Mouse (Mus musculus): ENCODE data around the gene Cd8a. TPM values are rescaled to one million over a fixed set of nuclear protein-coding genes. Genes with fewer than 3 reads are reported as not detected.
"Not testable (repeated sequence)": the region's sequence is repeated elsewhere in the genome, so short reads cannot be mapped to it uniquely, and the experiment has no call there.

The Cd8a gene
- 0.04 TPM in 1 of 2 replicates, not detected in the other for polyA plus RNA-seq (2015; fragmentation: Nextera tagmentation; extraction: Ambion mirVana)

DNA sequence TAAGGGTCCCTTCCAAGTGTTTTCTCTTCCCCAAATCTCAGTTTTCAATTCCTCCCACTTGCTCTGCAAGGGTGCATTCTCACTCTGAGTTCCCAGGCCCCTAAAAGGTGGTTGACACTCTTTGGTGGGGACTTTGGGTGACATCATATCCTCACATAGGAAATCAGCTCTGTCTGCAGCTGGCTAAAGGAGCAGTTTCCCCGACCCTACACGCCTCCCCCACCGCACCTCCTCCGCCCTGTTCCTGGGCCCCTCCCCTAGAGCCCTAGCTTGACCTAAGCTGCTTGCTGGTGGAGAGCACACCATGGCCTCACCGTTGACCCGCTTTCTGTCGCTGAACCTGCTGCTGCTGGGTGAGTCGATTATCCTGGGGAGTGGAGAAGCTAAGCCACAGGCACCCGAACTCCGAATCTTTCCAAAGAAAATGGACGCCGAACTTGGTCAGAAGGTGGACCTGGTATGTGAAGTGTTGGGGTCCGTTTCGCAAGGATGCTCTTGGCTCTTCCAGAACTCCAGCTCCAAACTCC is at the start of gene Cd8a:
Gene Cd8a (plus strand): TSS at position 179 of the 527 bp plus-strand sequence.
- Histone ChIP-seq H3K36me3 (replicated peaks; ENCODE audit: insufficient read depth, low read length) (no peaks in the 10 kb centered on the region), H3K4me1 (ENCODE audit: insufficient read depth) (no peaks in the 10 kb centered on the region), H3K4me3 (ENCODE audit: low read depth, low read length) (no peak within 1 kb of the TSS), H3K27me3 (ENCODE audit: insufficient read depth, low read length) (no peaks in the 10 kb centered on the region), H3K4me2 (ENCODE audit: low read depth, low read length) (no peak within 1 kb of the TSS), H3K27ac (ENCODE audit: low read depth) (no peak within 1 kb of the TSS), H3K9me3 (ENCODE audit: low read length) (no peaks in the 10 kb centered on the region), H3K9ac (replicated peaks) (no peak within 1 kb of the TSS)
- no peak for TF ChIP-seq CTCF (IDR thresholded peaks at IDR 0.05; ENCODE audit: low read depth)
- TF ChIP-seq EP300 (IDR thresholded peaks at IDR 0.05; ENCODE audit: low read depth) = no peak
- 64% methylated on average over 14 of the region's 14 CpGs for WGBS (ENCODE audit: insufficient replicate concordance)
- DNase-seq (no peak), ATAC-seq (no peak)

DNA sequence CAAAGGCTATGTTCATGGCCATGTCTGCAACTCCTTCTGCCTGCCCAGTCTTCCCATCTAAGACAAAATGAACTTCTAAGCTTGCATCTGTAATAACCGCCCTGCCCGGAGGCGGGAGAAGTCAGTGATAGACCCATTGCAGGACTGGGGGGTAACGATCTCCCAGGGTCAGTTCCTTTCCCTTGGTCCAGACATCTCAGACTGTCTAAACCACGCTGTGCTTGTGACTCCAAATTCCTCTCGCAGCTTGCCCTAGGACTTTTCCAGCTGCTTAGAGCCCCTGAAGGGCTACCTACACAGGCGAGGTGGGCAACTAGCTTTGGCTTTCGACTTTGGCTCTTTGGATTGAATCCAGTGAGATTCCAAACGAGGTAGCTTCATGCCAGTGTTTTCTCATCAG is 48.4 kb upstream of the Cd8a start:
- Histone ChIP-seq H3K9ac (replicated peaks) (no peak overlapping the region), H3K36me3 (replicated peaks; ENCODE audit: insufficient read depth, low read length) (no peaks in the 10 kb centered on the region)
- 76% methylated on average over 9 of the region's 9 CpGs for WGBS (ENCODE audit: insufficient replicate concordance)

DNA sequence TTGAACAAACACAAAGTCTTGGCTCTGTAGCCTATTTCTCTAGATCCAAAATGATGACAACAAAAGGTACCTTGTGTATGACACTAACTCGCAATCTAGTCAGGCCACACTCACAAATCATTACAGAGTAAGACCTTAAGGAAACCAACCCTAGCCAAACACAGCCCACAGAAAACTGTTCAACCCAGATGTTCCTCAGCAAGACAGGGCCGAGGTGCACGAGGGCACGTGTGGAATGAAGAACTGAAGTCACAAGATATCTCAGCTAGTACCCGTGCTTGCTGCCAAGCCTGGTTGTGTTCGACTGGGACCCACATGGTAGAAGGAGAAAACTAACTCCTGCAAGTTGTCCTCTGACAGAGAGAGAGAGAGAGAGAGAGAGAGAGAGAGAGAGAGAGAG is 43.3 kb upstream of the Cd8a start:
- no peak for DNase-seq

More for the DNA sequence above, 48.4 kb upstream of the Cd8a start:
- TF ChIP-seq EP300 (IDR thresholded peaks at IDR 0.05; ENCODE audit: low read depth) = no peak
- Histone ChIP-seq H3K4me2 (ENCODE audit: low read depth, low read length) (no peak overlapping the region), H3K9me3 (ENCODE audit: low read length) (no peaks in the 10 kb centered on the region), H3K27me3 (ENCODE audit: insufficient read depth, low read length) (no peaks in the 10 kb centered on the region), H3K4me1 (ENCODE audit: insufficient read depth) (no peaks in the 10 kb centered on the region), H3K27ac (ENCODE audit: low read depth) (no peak overlapping the region), H3K4me3 (ENCODE audit: low read depth, low read length) (no peak overlapping the region)
- DNase-seq (no peak), ATAC-seq (no peak)

DNA sequence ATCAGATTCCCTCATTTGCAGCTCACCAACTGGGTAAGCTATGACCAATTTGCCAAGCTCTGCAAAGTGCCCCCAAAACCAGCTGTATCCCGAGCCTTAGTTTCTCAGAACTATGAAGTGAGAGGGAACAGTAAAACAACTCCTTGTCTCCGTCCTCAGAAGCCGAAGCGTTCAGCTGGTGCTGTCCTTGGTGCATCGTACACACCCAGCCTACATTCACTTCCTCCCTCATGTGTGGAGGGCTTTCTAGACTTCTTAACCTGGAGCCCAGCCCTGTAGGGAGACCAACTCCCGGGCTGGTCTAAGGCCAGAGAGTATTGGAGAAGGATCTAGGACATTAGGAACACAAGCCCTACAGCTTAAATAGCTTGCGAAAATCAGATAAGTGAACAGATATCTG is 42.7 kb upstream of the Cd8a start:
- Histone ChIP-seq H3K27ac (ENCODE audit: low read depth) (no peak overlapping the region), H3K27me3 (ENCODE audit: insufficient read depth, low read length) (no peaks in the 10 kb centered on the region), H3K4me3 (ENCODE audit: low read depth, low read length) (no peak overlapping the region), H3K4me1 (ENCODE audit: insufficient read depth) (no peaks in the 10 kb centered on the region), H3K36me3 (replicated peaks; ENCODE audit: insufficient read depth, low read length) (no peaks in the 10 kb centered on the region), H3K9me3 (ENCODE audit: low read length) (no peaks in the 10 kb centered on the region), H3K4me2 (ENCODE audit: low read depth, low read length) (no peak overlapping the region), H3K9ac (replicated peaks) (no peak overlapping the region)
- no peak for TF ChIP-seq CTCF (IDR thresholded peaks at IDR 0.05; ENCODE audit: low read depth)
- TF ChIP-seq EP300 (IDR thresholded peaks at IDR 0.05; ENCODE audit: low read depth) = no peak
- ATAC-seq (no peak), DNase-seq (no peak)
- 76% methylated on average over 7 of the region's 7 CpGs for WGBS (ENCODE audit: insufficient replicate concordance)

More for the DNA sequence above, 43.3 kb upstream of the Cd8a start:
- TF ChIP-seq EP300 (IDR thresholded peaks at IDR 0.05; ENCODE audit: low read depth) (no peak), CTCF (IDR thresholded peaks at IDR 0.05; ENCODE audit: low read depth) (no peak)
- H3K27me3 ChIP-seq (ENCODE audit: insufficient read depth, low read length) = no peaks in the 10 kb centered on the region
- 70% methylated on average over 6 of the region's 6 CpGs for WGBS (ENCODE audit: insufficient replicate concordance)
- no peaks in the 10 kb centered on the region for H3K9me3 ChIP-seq (ENCODE audit: low read length)
- H3K4me2 ChIP-seq (ENCODE audit: low read depth, low read length) = no peak overlapping the region
- no peak overlapping the region for H3K27ac ChIP-seq (ENCODE audit: low read depth)
- no peak overlapping the region for H3K4me3 ChIP-seq (ENCODE audit: low read depth, low read length)
- H3K36me3 ChIP-seq (replicated peaks; ENCODE audit: insufficient read depth, low read length) = no peaks in the 10 kb centered on the region
- no peak overlapping the region for H3K9ac ChIP-seq (replicated peaks)
- no peaks in the 10 kb centered on the region for H3K4me1 ChIP-seq (ENCODE audit: insufficient read depth)
- no peak for ATAC-seq

DNA sequence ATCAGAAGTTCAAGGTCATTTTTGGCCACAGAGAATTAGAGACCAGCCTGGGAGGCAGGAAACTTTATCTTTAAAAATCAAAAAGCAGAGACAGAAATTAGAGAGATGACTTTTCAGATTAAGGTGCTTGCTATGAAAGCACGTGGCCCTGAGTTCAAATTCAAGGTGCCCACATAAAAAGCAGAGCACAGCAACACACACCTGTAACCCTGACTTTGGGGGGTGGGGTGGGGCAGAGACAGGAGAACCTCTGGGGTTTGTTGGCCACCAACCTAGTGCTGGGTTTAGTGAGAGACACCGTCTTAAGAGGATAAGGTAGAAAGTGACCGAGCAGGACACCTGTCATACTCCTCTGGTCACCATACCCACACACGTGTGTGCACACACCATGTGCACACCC is 41.7 kb upstream of the Cd8a start:
- H3K9me3 ChIP-seq (ENCODE audit: low read length); H3K27ac ChIP-seq (ENCODE audit: low read depth); H3K4me2 ChIP-seq (ENCODE audit: low read depth, low read length); H3K4me1 ChIP-seq (ENCODE audit: insufficient read depth); DNase-seq; H3K4me3 ChIP-seq (ENCODE audit: low read depth, low read length); H3K36me3 ChIP-seq (replicated peaks; ENCODE audit: insufficient read depth, low read length); H3K27me3 ChIP-seq (ENCODE audit: insufficient read depth, low read length); H3K9ac ChIP-seq (replicated peaks); ATAC-seq: not testable (repeated sequence)
- WGBS (ENCODE audit: insufficient replicate concordance) = 72% methylated on average over 1 of the region's 4 CpGs

DNA sequence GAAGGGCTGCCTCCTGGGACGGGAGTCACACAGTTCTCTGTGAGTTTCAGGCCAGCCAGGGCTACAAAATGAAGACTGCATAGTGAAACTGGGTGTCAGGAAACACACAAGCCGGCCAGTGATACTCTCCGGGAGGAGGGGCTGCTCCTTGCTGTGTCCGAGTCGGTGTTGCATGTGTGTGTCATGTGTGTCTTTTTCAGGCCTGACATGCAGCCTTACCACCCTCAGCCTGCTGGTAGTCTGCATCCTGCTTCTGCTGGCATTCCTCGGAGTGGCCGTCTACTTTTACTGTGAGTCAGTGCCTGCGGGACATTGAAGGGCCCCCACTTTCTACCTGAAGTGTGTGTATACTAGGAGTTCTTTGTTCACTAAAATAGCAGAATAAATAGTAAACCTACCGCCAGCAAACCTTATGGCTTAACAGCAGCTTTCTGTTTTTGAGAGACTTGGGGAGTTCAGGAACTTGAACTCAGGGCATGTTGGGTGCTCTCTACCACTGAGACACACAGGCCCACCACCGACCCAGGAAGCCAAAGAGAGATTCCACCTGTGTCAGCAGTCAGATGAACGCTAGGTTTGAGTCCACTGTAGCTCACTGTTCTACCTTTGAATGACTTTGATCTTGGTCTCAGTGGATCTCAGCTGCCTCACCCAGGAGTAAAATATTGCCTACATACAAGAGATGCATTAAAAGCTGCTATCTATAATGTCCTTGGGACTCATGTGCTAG is 40.8 kb upstream of the Cd8a start:
- H3K9ac ChIP-seq (replicated peaks) = no peak overlapping the region
- H3K4me2 ChIP-seq (ENCODE audit: low read depth, low read length) = no peak overlapping the region
- no peak for ATAC-seq
- no peak overlapping the region for H3K27ac ChIP-seq (ENCODE audit: low read depth)
- H3K4me1 ChIP-seq (ENCODE audit: insufficient read depth) = no peaks in the 10 kb centered on the region
- no peaks in the 10 kb centered on the region for H3K36me3 ChIP-seq (replicated peaks; ENCODE audit: insufficient read depth, low read length)
- no peak for DNase-seq
- H3K27me3 ChIP-seq (ENCODE audit: insufficient read depth, low read length) = no peaks in the 10 kb centered on the region
- no peak for TF ChIP-seq EP300 (IDR thresholded peaks at IDR 0.05; ENCODE audit: low read depth)
- H3K4me3 ChIP-seq (ENCODE audit: low read depth, low read length) = no peak overlapping the region
- WGBS (ENCODE audit: insufficient replicate concordance) = 73% methylated on average over 11 of the region's 11 CpGs
- H3K9me3 ChIP-seq (ENCODE audit: low read length) = no peaks in the 10 kb centered on the region
